Mouse (Mus musculus): ENCODE measurements around the gene Yjefn3.
A peak's percentile ranks its signal among the peaks of the same experiment; 100 is the strongest.
"Not testable (repeated sequence)": the region's sequence is repeated elsewhere in the genome, so short reads cannot be mapped to it uniquely, and the experiment has no call there.

Yjefn3 gene

GRCm38 (mm10) chr8:69902163-69903062 lies at the start of gene Yjefn3, which contains the start of the genes Tssk6 and Ndufa13:
Yjefn3 (minus strand) TSS chr8:69902712.
Tssk6 (plus strand) TSS chr8:69902184.
Ndufa13 (minus strand) TSS chr8:69902558.
- DNase-seq (ENCODE audit: low spot score in 2 of 2): no peak

- DNase-seq (ENCODE audit: low spot score in 2 of 2): no peak
Measured at GRCm38 (mm10) chr8:69950300-69950699, 47.8 kb upstream of the Yjefn3 start.

- not testable (repeated sequence) for DNase-seq (ENCODE audit: low spot score in 2 of 2)
Measured at GRCm38 (mm10) chr8:69942495-69942894, 40.0 kb upstream of the Yjefn3 start.

GRCm38 (mm10) chr8:69940386-69940785 lies 37.9 kb upstream of the Yjefn3 start:
- no peak for DNase-seq (ENCODE audit: low spot score in 2 of 2)

GRCm38 (mm10) chr8:69939633-69940032 lies 37.1 kb upstream of the Yjefn3 start:
- DNase-seq (ENCODE audit: low spot score in 2 of 2): no peak

GRCm38 (mm10) chr8:69938245-69938982 lies 35.9 kb upstream of the Yjefn3 start:
- no peak for DNase-seq (ENCODE audit: low spot score in 2 of 2)

GRCm38 (mm10) chr8:69937466-69937865 lies 35.0 kb upstream of the Yjefn3 start:
- DNase-seq (ENCODE audit: low spot score in 2 of 2): no peak

GRCm38 (mm10) chr8:69936050-69936794 lies 33.7 kb upstream of the Yjefn3 start:
- no peak for DNase-seq (ENCODE audit: low spot score in 2 of 2)

GRCm38 (mm10) chr8:69935431-69935830 lies 32.9 kb upstream of the Yjefn3 start:
- no peak for DNase-seq (ENCODE audit: low spot score in 2 of 2)

- no peak for DNase-seq (ENCODE audit: low spot score in 2 of 2)
Measured at GRCm38 (mm10) chr8:69934582-69934981, 32.1 kb upstream of the Yjefn3 start.

- DNase-seq (ENCODE audit: low spot score in 2 of 2): no peak
Measured at GRCm38 (mm10) chr8:69933811-69934210, 31.3 kb upstream of the Yjefn3 start.

GRCm38 (mm10) chr8:69926901-69927300 lies 24.4 kb upstream of the Yjefn3 start:
- DNase-seq (ENCODE audit: low spot score in 2 of 2): no peak

- no peak for DNase-seq (ENCODE audit: low spot score in 2 of 2)
Measured at GRCm38 (mm10) chr8:69923986-69924385, 21.5 kb upstream of the Yjefn3 start.

- no peak for DNase-seq (ENCODE audit: low spot score in 2 of 2)
Measured at GRCm38 (mm10) chr8:69921141-69921540, 18.6 kb upstream of the Yjefn3 start.

GRCm38 (mm10) chr8:69919876-69920662 lies 17.6 kb upstream of the Yjefn3 start:
- peak; percentile 56 to 73 for DNase-seq (ENCODE audit: low spot score in 2 of 2)

- peak; percentile 82 for DNase-seq (ENCODE audit: low spot score in 2 of 2)
Measured at GRCm38 (mm10) chr8:69919010-69919409, 16.5 kb upstream of the Yjefn3 start.

GRCm38 (mm10) chr8:69918506-69918905 lies 16.0 kb upstream of the Yjefn3 start:
- DNase-seq (ENCODE audit: low spot score in 2 of 2): no peak

- DNase-seq (ENCODE audit: low spot score in 2 of 2): peak; percentile 70 to 73
Measured at GRCm38 (mm10) chr8:69915748-69916147, 13.2 kb upstream of the Yjefn3 start.

- DNase-seq (ENCODE audit: low spot score in 2 of 2): no peak
Measured at GRCm38 (mm10) chr8:69914526-69914925, 12.0 kb upstream of the Yjefn3 start.

- no peak for DNase-seq (ENCODE audit: low spot score in 2 of 2)
Measured at GRCm38 (mm10) chr8:69912478-69913074, 10.1 kb upstream of the Yjefn3 start.

- DNase-seq (ENCODE audit: low spot score in 2 of 2): no peak
Measured at GRCm38 (mm10) chr8:69911917-69912316, 9.4 kb upstream of the Yjefn3 start.
